Mouse (Mus musculus): ENCODE measurements at regions not wholly inside any gene's neighbourhood (a gene's known extent, or its start where the extent isn't known, plus 50 kb on each side); places are given as distances from the start of the nearest gene placed in this dataset.

- DNase-seq (ENCODE audit: low spot score): no peak
Measured at GRCm38 (mm10) chr8:98403645-98404032, 1012.6 kb downstream of the Cdh8 start.

GRCm38 (mm10) chr8:98402852-98403644 lies 1013.2 kb downstream of the Cdh8 start:
- DNase-seq (ENCODE audit: low spot score): peak; percentile 3

GRCm38 (mm10) chr8:98381815-98382214 lies 1034.5 kb downstream of the Cdh8 start:
- DNase-seq (ENCODE audit: low spot score): no peak

GRCm38 (mm10) chr8:98380387-98380786 lies 1035.9 kb downstream of the Cdh8 start:
- DNase-seq (ENCODE audit: low spot score): no peak

- no peak for DNase-seq (ENCODE audit: low spot score)
Measured at GRCm38 (mm10) chr8:98377743-98378142, 1038.5 kb downstream of the Cdh8 start.

GRCm38 (mm10) chr8:98372711-98373420 lies 1043.4 kb downstream of the Cdh8 start:
- no peak for DNase-seq (ENCODE audit: low spot score)

- DNase-seq (ENCODE audit: low spot score): no peak
Measured at GRCm38 (mm10) chr8:98365378-98366095, 1050.7 kb downstream of the Cdh8 start.

GRCm38 (mm10) chr8:98337279-98337678 lies 1079.0 kb downstream of the Cdh8 start:
- no peak for DNase-seq (ENCODE audit: low spot score)

- no peak for DNase-seq (ENCODE audit: low spot score)
Measured at GRCm38 (mm10) chr8:98309405-98309990, 1106.8 kb downstream of the Cdh8 start.

- peak; percentile 37 for DNase-seq (ENCODE audit: low spot score)
Measured at GRCm38 (mm10) chr8:98294975-98295374, 1121.3 kb downstream of the Cdh8 start.

GRCm38 (mm10) chr8:98260281-98260680 lies 1156.0 kb downstream of the Cdh8 start:
- no peak for DNase-seq (ENCODE audit: low spot score)

- DNase-seq (ENCODE audit: low spot score): no peak
Measured at GRCm38 (mm10) chr8:98243328-98243926, 1172.8 kb downstream of the Cdh8 start.

GRCm38 (mm10) chr8:98214019-98214418 lies 1202.3 kb downstream of the Cdh8 start:
- DNase-seq (ENCODE audit: low spot score): no peak
